Mouse (Mus musculus): ENCODE data around the gene 2810006K23Rik. TPM values are rescaled to one million over a fixed set of nuclear protein-coding genes. Genes with fewer than 3 reads are reported as not detected.

Gene 2810006K23Rik
- 3.6 TPM for total RNA-seq (2023)

DNA sequence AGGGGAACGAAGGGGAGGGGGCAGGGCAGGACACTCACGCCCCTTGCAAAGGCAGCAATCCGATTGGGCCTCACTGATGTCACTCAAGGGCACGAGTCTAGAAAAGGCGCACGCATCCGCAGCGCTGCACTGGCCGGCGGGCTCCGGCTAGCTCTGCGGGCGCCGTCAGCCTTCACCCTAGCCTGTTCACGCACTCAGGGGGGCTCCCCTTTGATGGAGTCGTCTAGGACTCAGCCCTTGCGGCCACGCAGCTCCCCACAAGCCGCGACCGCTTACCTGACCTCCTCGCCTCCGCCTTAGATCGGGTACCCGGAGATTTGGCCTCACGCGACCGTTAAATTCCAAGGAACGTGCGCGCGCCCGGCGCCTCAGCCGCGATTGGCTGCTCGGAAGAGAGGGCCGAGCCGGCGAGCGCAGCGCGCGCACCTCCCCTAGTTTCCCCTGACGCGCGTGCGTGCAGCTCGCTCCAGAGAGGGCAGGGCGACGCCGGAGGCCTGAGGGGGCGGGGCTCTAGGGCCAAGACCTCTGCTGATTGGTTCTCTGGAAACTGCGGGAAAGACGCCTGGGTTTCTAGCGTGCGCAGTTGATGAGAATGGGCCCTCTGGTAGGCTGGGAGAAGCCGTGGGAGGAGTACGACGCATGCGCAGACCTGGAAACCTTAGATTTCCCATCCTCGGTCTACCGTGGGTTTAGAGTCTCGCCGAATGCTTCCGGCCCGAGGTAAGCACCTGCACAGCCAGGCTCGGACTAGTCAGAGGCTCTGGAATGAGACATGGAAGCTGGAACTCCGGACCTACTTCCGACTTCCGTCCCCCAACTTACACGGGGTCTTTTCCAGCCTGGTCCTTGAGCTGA, at the start of gene 2810006K23Rik, which contains the start of gene Mphosph9:
Gene 2810006K23Rik (plus strand): TSS at position 580 of the 855 bp plus-strand sequence.
Gene Mphosph9 (minus strand): TSS at position 463 of the 855 bp plus-strand sequence.

DNA sequence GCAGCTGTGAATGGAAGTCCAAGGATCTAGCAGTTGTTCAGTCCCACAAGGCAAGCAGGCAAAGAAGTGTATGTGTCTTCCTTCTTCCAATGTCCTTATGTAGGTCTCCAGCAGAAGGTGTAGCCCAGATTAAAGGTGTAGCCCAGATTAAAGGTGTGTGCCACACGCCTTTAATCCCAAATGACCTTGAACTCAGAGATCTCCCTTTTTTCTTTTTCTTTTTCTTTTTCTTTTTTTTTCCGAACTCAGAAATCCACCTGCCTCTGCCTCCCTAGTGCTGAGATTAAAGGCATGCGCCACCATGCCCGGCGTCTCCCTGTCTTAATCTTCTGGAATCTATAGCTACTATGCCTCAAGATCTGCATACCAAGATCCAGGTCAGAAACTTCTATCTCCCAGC, 35.1 kb downstream of the 2810006K23Rik start, which contains the start of gene Cdk2ap1:
Gene Cdk2ap1 (minus strand): TSS at position 101 of the 400 bp plus-strand sequence.

Other genes starting within 250 kb of the 2810006K23Rik start
- 25.2 TPM for gene Abcb9, start 232.3 kb upstream of the 2810006K23Rik start, total RNA-seq (2023)
- gene Ogfod2, start 215.8 kb upstream of the 2810006K23Rik start, total RNA-seq (2023) = 21.0 TPM
- 35.2 TPM for gene Arl6ip4, start 212.0 kb upstream of the 2810006K23Rik start, total RNA-seq (2023)
- 89.3 TPM for gene Pitpnm2, start 78.3 kb upstream of the 2810006K23Rik start, total RNA-seq (2023)
- 42.6 TPM for gene Mphosph9, start 117 bp upstream of the 2810006K23Rik start, total RNA-seq (2023)
- gene Cdk2ap1, start 35.0 kb downstream of the 2810006K23Rik start, total RNA-seq (2023) = 72.7 TPM
- 148 TPM for gene Sbno1, start 97.9 kb downstream of the 2810006K23Rik start, total RNA-seq (2023)
- 46.7 TPM for gene Kmt5a, start 111.8 kb downstream of the 2810006K23Rik start, total RNA-seq (2023)
- 30.9 TPM for gene Rilpl2, start 150.3 kb downstream of the 2810006K23Rik start, total RNA-seq (2023)
- 7.9 TPM for gene Snrnp35, start 155.0 kb downstream of the 2810006K23Rik start, total RNA-seq (2023)
- 2.2 TPM for gene Rilpl1, start 203.3 kb downstream of the 2810006K23Rik start, total RNA-seq (2023)
- gene Tmed2, start 212.6 kb downstream of the 2810006K23Rik start, total RNA-seq (2023) = 154 TPM
- 35.4 TPM for gene Ddx55, start 224.8 kb downstream of the 2810006K23Rik start, total RNA-seq (2023)